Mouse (Mus musculus) testis, postnatal 10 days (tissue): ENCODE measurements around the gene Kansl3.

ENCODE experiments used
- DNase-seq: peaks from one replicate; pipeline ENCODE4 v3.0.0; 2021; ENCODE audit warnings: low spot score

Gene Kansl3

DNA sequence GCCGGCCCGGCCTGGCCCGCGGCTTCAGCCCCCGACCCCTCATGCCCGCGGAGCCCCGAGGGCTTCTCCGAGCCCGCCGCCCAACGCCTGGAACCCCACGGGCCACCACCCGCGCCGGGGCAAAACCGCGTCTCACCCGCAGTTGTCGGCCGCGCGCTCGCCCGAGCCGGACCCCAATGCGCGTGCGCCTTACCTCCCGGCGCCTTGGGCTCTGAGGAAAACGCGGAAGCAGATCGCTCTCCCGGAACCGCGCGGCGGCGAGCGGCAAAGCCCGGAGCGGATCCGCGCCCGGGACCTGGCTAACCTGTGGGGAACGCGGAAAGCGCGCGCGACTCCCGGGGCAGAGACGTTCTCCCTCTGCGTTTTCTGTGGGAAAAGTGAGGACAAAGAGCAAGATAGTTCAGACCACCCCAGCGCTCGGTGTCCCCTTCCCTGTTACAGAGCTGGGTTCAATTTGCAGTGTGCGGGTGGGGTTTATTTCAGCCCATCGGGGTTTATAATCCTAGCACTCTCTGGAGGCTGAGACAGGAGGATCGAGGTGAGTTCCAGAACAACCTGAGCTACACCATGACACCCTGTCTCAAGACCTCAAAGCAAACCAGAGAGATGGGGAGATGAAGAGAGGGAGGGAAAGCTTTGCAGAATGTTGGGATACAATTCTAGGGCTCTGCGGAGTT lies at the start of gene Kansl3:
Kansl3 (minus strand) TSS at position 213 of the 677 bp plus-strand sequence.
- peak; percentile 95 for DNase-seq

DNA sequence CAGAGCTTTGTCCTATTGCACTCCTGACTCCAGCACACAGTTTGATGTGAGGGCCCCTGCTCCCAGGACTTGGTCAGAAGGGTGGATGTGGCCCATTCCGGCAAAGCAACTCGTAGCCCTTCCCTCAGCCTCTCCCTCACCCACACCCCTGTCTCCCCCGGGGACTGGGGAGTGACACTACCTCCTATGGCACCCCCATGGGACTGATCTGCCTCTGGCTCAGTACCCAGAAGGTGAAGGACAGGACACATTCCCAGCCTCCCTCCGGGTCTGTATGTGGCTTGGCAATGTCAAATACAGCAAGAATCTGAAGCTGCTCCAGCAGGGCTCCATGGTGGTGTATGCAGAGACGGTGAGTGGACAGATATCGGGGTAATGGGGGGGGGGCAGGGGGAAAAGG lies 35.5 kb upstream of the Kansl3 start:
- no peak for DNase-seq

DNA sequence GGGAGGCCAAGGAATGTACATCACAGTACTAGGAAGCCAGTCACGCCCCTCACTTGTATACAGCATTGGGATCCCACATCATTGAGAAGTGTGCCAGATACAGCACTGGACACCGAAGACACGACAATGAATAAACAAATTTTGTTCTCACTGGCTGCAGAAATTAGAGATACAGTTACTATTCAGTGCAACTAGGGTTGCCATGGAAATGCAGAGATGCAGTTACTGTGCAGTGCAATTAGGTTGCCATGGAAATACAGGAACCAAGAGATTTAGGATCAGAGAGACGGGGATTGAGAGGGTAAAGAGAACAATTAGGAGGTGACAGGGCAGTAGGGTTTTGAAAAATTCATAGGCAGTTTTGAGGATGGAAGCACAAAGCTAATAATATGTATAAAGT lies 32.5 kb upstream of the Kansl3 start:
- no peak for DNase-seq

DNA sequence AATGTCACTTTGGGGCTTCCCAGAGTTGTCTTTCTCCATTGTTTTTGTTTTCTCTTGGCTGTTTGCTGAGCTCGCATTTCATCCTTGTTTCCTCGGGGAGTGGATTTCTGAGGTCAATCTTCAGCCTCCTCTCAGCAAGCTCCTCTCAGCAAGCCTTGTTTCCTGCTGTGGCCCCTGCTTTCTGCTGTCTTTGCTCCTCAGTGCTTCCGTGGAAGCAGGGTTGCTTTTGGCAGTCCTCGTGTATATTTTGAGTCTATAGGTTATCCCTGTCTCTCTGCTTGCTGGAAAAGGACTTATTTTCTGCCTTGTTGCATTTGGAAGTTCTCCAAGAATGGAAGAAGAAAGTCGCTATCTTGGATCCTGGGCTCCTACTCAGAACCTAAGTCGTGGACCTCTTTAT lies 28.1 kb upstream of the Kansl3 start:
- no peak for DNase-seq

DNA sequence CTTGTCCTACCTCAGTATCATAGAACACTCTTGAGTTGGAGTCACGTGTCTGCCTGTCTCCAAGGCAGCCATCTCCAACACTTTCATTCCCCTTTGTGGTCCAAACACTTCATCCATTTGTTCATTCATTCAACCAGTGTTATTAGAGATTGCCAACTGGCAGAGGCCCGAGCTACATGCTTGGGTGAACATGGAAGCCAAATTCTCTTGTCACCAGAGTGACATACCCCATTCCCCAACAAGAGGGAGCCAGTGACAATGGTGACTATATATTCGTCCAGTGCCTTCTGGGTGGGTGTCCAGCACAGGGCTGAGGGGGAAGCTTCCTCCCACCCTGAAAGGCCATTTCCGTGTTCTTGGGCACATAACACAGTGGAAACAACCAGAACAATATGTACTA lies 10.6 kb upstream of the Kansl3 start:
- DNase-seq: no peak

DNA sequence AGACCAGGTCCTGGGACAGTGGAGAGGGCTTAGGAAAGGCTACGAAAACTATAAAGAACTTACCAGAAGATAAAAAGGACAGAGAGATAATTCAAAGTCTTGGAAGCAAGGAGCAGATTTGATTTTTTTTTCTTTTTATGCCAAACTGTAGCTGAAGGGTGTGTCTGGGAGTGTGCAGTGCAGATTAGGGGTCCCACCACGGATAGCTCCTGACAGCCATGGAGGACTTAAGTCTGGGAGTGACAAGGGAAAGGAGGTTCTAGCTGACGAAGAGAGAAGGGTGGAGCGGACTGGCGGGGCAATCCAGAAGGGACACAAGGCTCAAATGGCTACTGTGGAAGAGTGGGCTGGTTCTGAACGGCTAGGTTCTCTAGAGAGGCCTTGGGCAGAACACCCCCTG lies 9.9 kb upstream of the Kansl3 start:
- no peak for DNase-seq

DNA sequence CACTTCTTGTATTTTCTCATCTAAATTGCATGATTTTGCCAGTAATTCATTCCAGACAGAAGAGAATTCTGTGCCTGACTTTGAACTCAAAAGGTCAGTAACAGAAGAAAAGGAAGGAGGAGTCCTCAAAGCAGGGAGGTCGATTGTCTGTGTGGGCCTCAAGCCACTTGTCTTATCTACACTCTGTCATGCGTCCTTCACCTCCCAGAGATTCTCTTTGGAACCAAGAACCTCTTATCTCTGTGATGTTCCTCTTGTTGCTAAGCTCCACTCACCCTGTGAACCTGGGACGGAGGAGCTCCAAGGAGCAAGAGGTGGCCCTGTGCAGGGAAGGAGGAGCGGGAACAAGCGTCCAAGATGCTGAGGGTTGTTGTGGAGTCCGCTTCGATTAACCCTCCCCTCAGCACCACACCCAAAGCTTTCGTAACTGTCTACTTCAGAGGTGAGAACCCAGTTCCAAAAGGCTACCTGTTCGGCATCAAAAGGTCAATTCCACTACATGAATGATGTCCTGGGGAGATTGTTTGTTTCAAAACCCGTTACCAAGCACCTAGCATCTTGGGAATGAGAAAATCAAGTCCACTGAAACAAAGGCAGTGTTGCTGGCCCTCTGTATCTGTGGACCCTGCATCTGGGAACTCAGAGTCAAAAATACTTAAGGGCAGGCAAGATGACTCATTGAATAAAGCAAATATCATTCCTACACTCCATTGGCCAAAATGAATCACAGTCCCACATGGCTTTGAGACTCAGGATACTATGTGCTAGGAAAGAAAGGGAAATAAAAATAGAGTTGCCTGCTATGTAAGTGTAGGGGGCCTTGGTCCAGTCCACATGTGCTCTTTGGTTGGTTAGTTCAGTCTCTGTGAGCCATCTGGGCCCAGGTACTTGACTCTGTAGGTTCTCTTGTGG lies 3.2 kb upstream of the Kansl3 start, which contains the start of gene Fer1l5:
Fer1l5 (plus strand) TSS at position 358 of the 912 bp plus-strand sequence.
- no peak for DNase-seq

DNA sequence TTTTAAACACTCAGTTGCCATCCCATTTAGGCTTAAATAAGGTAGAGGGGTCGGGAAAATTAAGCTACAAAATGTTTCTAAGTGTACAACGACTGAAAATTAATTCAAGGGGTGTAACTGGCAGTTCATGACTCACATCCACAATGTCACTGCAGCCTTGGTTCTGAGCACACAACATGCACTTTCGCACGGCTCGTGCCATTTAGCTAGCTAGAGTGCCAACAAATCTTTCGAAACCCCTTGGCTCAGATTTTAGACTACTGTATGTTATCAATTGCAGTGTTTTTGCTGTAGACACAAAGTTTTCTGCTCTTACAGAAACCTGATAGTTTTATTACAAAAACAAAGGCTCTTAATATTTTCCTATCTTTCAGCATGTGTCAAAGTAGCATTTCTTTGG lies 1.9 kb upstream of the Kansl3 start:
- DNase-seq: no peak

DNA sequence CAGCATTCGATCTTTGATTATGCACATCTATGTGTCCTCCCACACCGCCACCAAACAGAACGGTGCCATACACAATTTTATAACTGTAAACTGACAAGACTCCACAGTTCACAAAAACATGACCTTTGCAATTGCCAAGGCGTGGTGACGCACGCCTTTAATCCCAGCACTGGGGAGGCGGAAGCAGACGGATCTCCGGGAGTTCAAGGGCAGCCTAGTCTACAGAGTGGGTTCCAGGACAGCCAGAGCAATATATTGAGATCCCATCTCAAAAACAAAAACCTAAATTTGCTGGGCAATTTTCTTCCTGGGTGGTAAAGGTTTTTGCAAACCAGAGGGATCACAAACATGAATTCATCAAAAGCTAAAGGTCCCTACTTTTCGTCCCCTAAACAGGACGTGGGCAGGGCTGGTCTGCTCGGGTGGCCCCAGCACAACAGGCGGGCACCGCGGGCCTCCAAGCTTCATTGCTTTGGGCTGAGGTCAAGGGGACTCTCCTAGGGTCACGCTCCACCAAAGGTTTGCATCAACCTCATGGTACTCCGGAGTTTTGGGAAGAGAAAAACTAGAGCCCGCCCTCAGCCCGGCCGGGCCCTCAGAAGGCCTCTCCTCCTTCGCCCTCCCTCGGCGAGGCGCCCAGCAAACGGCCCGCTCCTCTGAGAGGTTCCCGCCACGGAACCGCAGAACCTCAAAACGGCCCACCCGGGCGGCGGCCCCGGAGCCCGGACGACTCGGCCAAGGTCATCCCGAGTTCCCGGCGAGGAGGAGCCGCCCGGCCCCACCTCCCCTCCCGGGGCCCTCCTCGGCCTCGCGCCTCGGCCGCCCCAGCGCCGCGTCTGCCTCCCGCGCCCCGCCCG lies 641 bp downstream of the Kansl3 start:
- peak; percentile 79 for DNase-seq

DNA sequence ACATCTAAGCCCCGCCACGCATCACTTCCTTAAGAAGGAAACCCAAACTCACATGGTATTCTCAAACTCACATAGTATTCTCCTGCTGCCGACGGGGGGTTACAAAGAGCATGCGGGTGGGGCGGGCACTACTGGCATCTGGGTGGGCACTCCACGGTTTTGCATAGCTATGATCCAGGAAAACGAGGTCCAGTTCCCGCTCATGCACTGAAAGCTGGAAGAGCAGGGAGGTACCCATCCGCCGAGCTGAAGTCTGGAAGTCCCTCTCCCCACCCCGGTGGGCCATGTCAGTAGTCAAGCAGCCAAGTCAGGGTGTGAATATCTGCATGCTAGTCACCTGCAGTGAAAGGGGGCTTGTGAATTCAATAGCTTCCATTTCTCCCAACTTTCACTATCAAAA lies 1.3 kb downstream of the Kansl3 start:
- no peak for DNase-seq

DNA sequence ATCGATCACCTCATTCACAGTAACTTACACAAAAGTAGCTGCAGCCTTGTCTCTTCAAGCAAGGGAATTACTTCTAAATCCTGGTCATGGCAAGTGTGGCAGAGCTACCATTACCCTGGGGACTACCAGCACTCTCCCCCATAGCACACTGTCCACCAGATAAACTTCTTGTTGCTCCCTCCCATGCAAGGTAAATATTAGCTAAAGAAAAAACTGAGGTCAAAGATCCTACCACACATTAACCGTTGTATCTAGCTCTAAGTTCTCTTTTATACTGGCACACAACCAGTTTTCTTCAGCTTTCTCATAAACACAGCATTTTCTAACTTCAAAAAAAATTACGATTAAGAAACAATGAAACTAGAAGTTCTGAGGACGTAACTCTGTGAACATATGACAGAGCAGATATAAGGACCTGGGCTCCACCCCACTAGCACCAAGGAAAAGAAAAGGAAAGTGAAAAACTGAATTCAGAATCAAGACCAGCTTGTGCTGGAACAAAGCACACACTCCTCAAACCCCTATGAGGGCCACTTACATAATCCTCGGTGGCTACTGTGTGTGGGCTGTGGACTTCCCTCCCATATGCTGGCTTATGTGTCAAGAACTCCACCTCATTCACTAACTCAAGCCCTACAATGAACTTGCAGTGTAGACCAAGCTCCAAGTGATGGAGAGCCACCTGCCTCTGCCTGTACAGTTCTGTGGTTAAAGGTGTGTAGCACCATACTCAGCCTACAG lies 11.9 kb downstream of the Kansl3 start:
- no peak for DNase-seq

DNA sequence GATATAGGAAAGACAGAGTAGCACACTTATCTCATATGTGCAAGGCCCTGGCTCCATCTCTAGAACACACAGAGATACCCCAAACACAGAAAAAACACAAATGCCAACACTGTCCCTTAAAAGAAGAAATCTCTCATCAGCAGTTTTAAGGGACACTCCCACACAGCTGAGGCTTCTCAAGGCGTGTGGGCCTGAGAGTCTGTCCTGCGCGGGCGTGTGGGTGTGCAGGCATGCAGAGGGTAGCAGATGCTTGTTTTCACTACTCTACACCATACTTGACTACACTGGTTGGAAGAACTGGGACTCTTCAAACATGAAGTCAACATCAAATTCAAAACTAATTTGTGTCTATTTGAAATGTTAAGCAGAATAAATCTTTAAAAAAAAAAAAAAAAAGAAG lies 16.6 kb downstream of the Kansl3 start:
- no peak for DNase-seq

DNA sequence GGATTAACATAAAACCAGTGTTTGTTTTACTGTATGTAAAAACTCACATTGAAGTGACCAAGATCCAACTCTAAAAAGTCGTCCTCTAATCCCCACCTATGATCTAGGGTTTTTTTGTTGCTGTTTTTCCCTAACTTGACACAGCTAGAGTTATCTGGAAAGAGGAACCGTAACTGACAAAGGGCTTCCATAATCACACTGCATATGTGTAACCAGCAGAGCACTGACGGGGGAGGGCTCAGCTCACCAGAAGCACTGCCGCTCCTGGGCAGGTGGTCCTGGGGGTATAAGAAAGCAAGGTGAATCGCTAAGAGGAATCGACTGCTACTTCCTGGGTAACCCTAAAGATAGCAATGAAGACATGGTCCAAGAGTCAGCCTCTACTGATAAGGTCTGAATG lies 26.4 kb downstream of the Kansl3 start:
- DNase-seq: no peak

DNA sequence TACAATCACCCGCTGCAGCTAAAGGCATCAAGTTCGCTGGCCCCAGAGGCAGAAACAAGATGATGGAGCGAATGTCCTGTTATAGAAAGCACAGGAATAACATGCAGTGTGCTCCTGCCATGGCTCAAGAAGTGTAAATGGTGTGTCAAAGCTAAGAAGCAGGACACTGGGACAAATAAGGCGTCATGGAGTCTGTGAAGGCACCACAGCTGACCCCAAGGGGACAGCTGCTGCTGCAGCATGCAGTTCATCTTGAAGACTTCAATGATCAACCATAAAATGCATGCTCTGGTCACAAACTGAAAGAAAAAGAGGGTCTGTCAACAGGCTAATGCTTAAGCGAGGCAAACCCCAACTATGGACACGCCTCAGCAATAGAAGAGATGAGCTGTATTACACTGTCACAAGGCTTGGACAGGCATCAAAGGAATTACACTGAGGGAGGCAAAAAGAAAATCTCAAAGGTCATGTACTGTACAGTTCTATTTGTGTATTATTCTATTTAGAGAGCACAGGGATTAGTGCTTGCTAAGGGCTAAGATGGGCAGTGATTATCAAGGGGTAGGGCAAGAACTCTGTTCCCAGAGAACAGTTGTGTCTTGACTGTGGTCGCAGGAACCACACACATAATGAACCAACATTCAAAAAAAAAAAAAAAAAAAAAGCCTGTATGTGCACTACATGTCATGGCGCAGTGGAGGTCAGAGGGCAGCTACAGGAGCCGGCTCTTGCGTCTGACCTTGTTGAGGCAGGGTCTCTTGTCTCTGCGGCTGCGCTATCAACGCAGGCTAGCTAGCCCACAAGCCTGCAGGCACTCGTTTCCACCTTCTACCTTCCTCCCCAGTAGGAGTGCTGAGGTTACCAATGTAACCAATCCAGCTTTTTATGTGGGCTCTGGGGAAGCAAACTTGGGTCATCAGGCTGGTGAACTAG lies 35.8 kb downstream of the Kansl3 start:
- DNase-seq: no peak

DNA sequence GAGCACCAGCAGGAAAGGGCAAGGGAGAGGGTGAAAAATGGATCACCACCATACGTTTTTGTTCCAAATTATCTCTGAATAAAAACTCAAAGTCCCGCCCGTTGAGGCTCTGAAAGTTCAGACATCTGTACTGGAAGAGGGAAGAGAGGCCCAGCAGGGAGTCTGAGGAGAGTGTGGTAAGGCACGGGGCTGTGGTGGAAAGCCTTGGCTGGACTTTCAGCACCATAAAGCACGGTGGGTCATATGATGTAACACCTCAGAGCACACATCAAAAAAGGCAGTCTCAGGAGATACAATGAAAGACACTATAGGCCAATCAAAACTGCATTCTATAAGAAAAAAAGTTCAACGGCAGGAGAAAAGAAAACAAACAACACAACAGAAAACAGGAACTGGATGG lies 37.2 kb downstream of the Kansl3 start:
- DNase-seq: no peak

DNA sequence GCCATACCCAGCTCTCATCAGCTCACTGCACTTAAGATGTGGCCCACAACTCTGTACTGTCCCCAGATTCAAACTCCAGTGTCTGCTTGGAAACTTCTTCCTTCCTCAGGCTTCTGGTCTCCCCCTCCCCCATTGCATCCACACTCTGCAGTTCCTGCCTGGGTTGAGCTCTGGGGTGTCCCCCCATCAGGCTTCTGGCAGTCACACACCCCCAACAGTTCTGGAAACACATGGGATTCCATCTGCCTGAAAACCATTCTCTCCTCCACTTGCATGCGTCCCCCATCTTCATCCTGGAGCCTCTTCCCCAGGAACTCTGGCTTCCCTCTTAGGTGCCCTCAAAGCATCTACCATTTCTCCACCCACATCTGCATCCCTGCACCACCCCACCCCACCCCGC lies 42.2 kb downstream of the Kansl3 start:
- no peak for DNase-seq

DNA sequence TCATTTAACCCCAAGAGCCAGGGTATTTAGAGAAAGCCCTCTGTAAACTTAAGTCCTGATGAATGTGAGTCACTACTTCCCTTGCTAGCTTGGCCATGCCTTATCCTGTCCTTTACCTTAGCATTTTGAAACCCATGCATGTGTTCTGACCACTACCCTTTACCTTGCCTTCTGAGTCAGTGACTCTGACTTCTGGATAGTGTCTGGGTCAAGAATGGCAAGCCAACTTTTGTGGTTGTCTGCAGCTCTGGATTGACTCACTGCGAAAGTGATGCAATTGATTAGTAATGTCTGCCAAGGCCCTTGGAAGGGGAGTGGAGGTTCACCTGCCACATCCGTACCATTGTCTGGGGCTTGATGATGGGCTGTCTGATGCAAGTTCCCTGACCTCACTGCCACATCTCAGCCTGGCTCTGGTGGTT lies 43.1 kb downstream of the Kansl3 start:
- DNase-seq: no peak

DNA sequence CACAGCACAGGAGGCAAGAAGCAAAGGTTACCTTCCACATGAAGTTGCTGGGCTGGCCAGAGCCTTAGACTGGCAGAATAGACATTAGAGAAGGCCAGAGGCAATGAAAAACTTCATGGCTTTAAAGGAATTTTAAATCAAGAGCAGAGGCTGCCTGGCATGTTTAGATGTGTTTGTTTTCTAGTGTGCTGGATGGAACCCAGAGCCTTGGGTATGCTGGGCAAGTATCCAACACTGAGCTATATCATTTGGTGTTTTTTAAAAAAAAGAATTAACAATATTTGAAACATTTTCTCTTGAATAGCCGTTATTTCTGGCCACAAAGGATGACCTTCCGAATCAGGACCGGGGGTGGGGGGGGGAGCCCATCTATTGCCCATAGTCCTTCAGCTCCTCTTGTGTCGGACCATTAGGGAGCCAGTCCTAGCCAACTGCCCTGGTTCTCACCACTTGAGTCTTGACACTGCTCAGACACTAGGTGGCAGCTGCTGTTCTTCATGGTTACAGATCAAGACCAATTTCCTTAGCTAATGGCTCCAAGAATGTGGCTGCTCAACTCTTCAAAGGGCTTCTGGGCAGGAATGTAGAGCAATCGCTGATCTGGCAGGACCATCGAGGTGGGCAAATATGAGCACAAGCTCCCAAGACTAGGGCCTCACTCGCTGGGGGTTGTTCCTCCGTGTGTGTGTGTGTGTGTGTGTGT lies 45.1 kb downstream of the Kansl3 start:
- DNase-seq: peak; percentile 64

DNA sequence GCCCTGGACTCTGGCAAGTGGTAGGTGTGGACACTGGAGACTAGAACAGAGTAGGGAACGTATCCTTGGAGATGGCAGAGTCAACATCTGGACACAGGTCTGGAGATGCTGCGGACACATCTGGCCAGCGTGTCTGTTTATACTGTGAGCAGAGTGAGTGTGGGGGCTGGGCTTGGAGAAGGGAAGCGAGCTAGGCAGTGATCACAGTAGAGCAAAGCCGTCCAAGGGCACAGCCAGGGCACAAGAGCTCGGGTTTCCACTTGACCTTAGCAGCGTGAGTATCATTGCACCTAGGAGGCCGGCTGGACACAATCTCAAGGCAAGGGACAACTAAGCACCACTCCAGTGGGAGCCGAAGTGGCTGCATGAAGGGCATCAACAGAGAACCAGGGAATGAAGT lies 45.9 kb downstream of the Kansl3 start:
- no peak for DNase-seq
